Mouse (Mus musculus) layer of hippocampus, postnatal 36 days (tissue): ENCODE measurements around the gene Plxnd1. TPM values are rescaled to one million over a fixed set of nuclear protein-coding genes. Genes with fewer than 3 reads are reported as not detected.

Source experiments
- DNase-seq, 2 experiments: peaks; one replicate each; pipeline ENCODE4 v3.0.0; 2022
- total RNA-seq, 2 experiments: library from RNA; stranded (reverse); gene quantifications; 2 replicates each; pipeline ENCODE4 v1.2.3; 2021

Plxnd1 gene
- total RNA-seq = 10 to 100 TPM; 19.6 to 22.9 TPM

GRCm38 (mm10) chr6:115994877-115995520 is at the start of gene Plxnd1:
Gene Plxnd1 (minus strand): TSS chr6:115995005.
- peak; percentile 83 to 85 for DNase-seq

GRCm38 (mm10) chr6:116044039-116044438 is 49.2 kb upstream of the Plxnd1 start:
- no peak for DNase-seq

GRCm38 (mm10) chr6:116038222-116038621 is 43.4 kb upstream of the Plxnd1 start:
- DNase-seq = no peak

GRCm38 (mm10) chr6:116037281-116037831 is 42.6 kb upstream of the Plxnd1 start:
- no peak for DNase-seq

GRCm38 (mm10) chr6:116036555-116036954 is 41.8 kb upstream of the Plxnd1 start:
- no peak for DNase-seq

- no peak for DNase-seq
Observed at GRCm38 (mm10) chr6:116031052-116031451, 36.2 kb upstream of the Plxnd1 start.

- no peak for DNase-seq
Observed at GRCm38 (mm10) chr6:116024666-116025065, 29.9 kb upstream of the Plxnd1 start.

GRCm38 (mm10) chr6:116021961-116022485 is 27.2 kb upstream of the Plxnd1 start:
- no peak for DNase-seq

- DNase-seq = no peak
Observed at GRCm38 (mm10) chr6:116015902-116016301, 21.1 kb upstream of the Plxnd1 start.

GRCm38 (mm10) chr6:116014111-116014510 is 19.3 kb upstream of the Plxnd1 start:
- DNase-seq = no peak

GRCm38 (mm10) chr6:116013687-116014086 is 18.9 kb upstream of the Plxnd1 start:
- no peak for DNase-seq

GRCm38 (mm10) chr6:116010541-116010940 is 15.7 kb upstream of the Plxnd1 start:
- DNase-seq = peak; percentile 80 to 85

- no peak for DNase-seq
Observed at GRCm38 (mm10) chr6:116009426-116009825, 14.6 kb upstream of the Plxnd1 start.

- peak; percentile 54 to 63 for DNase-seq
Observed at GRCm38 (mm10) chr6:116007561-116008173, 12.9 kb upstream of the Plxnd1 start.

GRCm38 (mm10) chr6:116006731-116007130 is 11.9 kb upstream of the Plxnd1 start:
- DNase-seq = no peak

GRCm38 (mm10) chr6:116005959-116006288 is 11.1 kb upstream of the Plxnd1 start:
- no peak for DNase-seq

- no peak for DNase-seq
Observed at GRCm38 (mm10) chr6:116005275-116005958, 10.6 kb upstream of the Plxnd1 start.

GRCm38 (mm10) chr6:116004716-116005115 is 9.9 kb upstream of the Plxnd1 start:
- DNase-seq = no peak

GRCm38 (mm10) chr6:116004069-116004468 is 9.3 kb upstream of the Plxnd1 start:
- no peak for DNase-seq

GRCm38 (mm10) chr6:116003516-116003915 is 8.7 kb upstream of the Plxnd1 start:
- no peak for DNase-seq

- DNase-seq = no peak
Observed at GRCm38 (mm10) chr6:116002311-116003104, 7.7 kb upstream of the Plxnd1 start.

- DNase-seq = no peak
Observed at GRCm38 (mm10) chr6:116000851-116001250, 6.0 kb upstream of the Plxnd1 start.
